Mouse (Mus musculus) cerebellum, adult 18-20 months (tissue): Measurements from ENCODE around the gene Phldb2.

Source experiments
- DNase-seq, 2 experiments: peaks; one replicate each; pipeline ENCODE4 v3.0.0; 2021

The Phldb2 gene

DNA sequence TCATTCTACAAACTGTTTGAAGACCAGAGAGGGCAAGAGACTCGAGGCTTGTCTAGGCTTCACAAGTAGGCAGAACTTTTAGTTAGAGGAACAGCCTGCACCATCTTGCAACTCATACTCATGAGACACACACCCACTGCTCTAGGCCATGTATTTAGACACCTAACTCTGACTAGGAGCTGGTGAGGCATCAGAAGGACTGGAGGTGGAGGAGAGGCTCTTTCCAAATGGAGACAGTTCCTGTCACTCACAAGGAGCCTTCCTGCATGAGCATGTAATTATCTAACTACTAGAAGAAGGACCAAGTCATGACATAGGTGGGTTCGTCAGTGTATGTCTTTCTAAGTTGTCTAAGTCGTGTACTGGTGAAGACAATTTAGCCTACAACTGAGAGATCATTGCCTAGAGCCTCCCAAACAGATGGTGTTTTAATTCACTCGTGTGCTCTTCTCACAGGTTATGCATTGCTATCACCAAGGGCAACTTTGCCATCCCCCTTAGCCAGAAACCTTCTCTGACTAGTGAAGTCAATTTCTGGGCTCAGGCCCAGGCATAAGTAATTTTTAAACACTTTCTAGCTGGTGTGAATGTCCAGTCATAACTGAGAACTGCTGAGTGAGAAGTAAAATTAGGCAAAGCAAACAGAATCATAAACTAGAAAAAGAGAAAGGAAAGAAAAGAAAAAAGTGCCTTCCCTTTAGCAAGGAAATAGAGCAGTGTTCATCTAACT, 62.8 kb downstream of the Phldb2 start:
- no peak for DNase-seq

GRCm38 (mm10) chr16:45889636-45890035, 63.8 kb downstream of the Phldb2 start:
- no peak for DNase-seq

DNA sequence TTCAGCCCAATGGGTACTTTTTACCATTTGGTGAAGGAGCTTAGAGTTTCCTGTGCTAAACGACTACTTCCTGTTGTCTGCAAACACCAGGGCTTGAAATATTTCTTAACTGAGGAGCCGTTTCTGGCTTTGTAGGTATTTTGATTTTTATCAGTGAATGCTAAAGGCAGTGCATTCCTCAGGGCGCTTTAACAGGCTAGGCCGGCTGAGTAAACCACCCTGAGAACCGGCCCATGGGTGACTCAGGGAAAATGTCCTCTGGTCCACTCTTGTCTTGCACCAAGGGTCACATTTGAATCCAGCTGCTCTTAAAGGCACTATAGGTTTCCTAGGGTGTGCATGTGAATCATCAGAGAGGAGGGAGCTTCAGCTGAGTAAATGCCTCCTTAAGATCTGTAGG, 66.8 kb downstream of the Phldb2 start:
- DNase-seq, result no peak

DNA sequence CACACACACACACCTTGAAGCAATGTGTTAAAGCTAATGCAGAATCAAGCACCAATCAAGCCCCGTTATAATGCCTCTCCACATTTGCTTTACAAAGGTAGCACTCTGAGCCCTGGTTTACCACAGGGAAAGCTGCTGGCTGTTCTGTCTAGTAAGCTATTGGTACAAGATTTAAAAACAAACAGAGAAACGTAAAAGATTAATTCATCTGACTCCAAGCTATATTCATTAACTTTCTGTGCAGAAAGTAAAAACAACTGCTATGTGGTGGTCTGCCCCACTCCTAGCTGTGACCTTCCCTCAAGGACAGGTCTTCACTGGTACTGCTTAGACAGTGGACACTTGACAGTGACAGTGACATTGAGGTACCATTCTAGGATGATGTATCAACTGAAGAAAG, 69.2 kb downstream of the Phldb2 start:
- no peak for DNase-seq

DNA sequence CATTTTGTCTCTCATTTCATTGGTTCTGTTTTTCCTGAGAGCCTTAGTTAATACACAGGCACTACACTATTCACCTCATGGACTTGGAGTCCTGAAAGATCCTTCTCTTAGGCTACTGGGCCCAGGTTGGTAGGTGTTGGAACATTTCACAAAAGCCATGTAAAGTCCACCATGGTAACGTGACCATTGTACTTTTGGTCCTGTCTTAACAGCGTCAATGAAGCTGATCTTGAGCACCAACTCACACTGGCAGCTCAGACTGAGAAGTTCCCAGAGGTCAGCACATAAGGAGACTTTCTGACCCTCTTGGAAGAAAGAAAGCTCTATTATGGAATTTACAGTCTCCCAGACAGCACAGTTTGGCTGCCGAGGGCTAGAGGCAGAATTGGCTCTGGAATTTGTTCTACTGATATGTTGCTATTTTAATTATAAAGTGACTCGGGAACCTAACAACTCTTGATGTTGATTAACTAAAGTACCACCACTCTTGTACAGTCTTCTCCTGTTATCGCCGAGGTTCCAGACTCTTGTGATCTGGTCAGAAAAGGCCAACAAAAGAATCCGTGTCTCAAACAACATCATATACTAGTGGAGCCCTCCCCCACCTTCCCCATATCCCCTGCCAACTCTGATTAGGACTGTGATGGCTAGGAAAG, 72.1 kb downstream of the Phldb2 start:
- DNase-seq, result no peak

- no peak for DNase-seq
Measured at GRCm38 (mm10) chr16:45880101-45880751, 73.2 kb downstream of the Phldb2 start.

- no peak for DNase-seq
Measured at GRCm38 (mm10) chr16:45877739-45878138, 75.7 kb downstream of the Phldb2 start.

DNA sequence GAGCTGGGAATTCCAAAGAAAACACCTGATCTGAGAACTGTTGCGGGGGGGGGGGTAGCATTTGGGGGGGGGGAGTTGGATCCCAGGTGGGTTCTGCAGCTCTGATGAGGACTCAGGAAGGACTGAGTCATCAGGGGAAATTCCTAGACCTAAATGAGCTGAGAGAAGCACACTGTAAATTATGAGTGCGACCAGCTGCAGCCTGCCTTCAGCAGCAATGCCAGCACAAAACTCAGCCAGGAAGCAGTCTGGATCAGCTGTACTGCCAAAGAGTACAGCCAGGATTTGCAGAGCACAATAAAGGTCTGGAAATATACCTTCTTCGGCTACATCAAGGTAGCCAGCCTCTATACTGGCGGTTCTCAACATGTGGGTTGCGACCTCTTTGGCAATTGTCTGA, 76.2 kb downstream of the Phldb2 start:
- no peak for DNase-seq

- DNase-seq, result no peak
Measured at GRCm38 (mm10) chr16:45873397-45873796, 80.0 kb downstream of the Phldb2 start.

GRCm38 (mm10) chr16:45871286-45871976, 82.0 kb downstream of the Phldb2 start:
- DNase-seq, result no peak

DNA sequence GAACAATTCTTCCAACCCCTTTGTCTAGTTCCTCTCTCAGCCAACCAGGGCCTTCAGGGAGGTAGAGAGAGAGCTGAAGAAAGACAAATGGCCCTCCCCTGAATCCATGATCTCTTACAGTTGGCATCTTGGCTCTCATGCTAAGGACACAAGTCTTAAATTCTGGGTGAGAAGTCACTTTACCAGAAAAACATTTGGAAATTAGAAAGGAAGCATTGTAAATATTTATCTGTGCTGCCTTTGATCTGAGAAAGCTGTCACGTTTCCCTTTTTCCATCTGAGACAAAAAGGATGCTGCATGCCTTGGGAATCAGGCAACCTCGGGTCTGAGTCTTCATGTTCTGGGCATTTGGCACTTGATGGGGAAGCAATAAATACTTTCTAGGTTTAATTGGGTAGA, 82.7 kb downstream of the Phldb2 start:
- DNase-seq, result no peak

DNA sequence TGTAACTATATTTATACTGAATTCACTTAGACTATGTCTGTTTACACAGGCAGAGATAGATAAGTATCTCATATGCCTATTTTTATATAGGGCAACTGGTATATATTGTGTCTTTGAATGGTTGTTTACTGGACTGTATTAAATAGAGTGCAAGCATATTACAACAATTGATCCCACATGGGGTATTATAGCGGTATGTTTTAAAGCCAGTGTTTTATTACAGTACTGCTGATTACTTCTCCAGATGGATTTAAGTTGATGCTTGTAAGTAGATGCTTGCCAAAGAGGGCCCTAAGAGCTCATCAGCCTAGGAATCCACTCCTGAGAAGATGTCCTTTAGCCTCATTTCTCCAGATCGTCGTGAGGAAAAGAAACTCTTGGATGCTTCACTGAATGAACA, 84.4 kb downstream of the Phldb2 start:
- DNase-seq, result no peak

GRCm38 (mm10) chr16:45857277-45857863, 96.0 kb downstream of the Phldb2 start:
- DNase-seq, result no peak

DNA sequence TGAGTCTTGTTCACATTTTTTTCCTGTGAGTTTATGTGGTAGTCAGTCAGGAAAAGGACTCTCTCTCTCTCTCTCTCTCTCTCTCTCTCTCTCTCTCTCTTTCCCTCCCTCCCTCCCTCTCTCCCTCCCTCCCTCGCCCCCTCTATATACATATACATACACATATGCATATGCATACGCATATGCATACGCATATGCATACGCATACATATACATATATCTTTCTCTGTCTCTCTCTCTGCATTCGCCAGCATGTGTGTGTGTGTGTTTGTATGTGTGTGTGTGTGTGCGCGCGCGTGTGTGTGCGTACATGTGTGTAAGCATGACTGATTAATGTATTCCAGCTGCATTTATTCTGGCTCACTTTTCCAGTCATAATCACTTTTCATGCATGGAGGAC, 98.9 kb downstream of the Phldb2 start:
- no peak for DNase-seq

DNA sequence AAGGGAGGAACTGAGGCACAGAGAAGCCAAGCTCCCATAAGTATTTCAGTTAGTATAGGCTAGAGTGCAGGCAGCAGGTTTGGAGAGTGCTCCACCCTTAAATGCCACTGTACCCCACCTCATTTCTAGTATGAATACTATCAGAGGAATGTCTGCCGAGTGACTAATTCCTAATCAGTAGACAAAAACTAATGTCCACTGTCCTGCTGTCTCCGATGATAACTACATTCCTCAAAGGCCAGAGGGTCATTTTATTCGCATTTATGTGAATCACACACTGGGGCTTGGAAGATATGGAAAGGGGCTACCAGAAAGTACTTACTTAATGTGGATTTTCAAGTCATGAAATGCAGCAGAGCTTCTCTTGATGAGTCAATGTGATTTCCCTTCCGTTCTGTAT, 104.4 kb downstream of the Phldb2 start:
- no peak for DNase-seq

DNA sequence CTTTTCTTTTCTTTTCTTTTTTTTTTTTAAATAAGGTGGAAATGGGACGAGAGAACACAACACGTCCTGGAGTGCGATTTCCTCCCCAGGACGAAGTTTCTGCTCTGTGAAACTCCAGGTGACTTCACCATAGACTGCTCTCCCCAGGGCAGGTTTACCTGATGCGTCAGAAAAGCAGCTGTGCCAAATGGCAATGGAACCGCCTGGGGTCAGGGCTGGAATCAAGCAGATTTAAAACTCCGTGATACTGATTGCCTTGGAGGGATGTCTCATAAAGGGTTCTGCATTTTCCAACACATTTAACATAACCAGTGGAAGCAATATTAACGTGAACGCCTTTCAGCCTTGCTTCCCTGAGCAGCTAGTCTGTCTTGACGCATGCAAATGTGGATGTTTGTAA, 108.5 kb downstream of the Phldb2 start:
- no peak for DNase-seq

- DNase-seq, result peak; percentile 44 to 56
Measured at GRCm38 (mm10) chr16:45844049-45844780, 109.2 kb downstream of the Phldb2 start.

GRCm38 (mm10) chr16:45843351-45843891, 110.0 kb downstream of the Phldb2 start:
- peak; percentile 7 to 9 for DNase-seq

DNA sequence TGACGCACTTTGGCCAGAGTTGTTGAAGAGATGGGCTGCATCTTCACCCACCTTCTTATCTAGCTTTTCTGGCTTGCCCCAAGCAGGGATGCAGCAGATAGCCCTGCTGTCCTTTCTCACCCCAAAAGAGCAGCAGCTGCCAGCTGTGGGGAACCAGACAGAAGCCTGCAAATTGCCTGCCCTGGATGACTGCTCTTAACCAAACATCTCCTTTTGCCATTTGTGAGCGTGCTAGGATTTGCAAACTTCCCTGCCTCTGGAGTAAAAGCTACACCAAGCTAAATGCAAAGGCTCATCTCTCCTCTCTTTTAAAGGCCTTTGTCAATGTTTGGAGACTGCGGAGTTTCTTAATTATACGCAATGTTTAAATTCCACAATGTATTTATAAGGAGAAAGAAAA, 111.0 kb downstream of the Phldb2 start:
- DNase-seq, result no peak

DNA sequence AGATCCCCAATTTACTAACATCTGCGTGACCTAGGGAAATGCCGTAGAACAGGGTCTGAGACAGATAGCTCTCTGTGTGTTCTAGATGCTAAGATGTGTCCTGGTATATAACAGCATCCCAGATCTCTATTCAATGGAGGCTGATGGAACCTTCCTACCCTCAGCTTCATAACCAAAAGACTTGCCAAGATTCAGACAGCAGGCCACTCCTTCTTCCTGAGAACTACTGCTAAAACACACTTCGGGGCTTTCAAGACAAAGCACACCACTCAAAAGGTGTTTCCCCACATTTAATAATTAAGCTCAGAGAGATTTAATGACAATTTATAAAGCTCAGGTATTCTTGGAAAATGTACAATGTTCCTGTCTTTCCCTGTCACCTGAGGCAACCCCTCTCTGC, 111.6 kb downstream of the Phldb2 start:
- no peak for DNase-seq

- peak in 1 of 2 experiments; percentile 13 for DNase-seq
Measured at GRCm38 (mm10) chr16:45841016-45841415, 112.4 kb downstream of the Phldb2 start.
